Mouse (Mus musculus) cerebellum, adult 9-10 months (tissue): Measurements from ENCODE around the gene Slc22a20.
A peak's percentile ranks its signal among the peaks of the same experiment; 100 is the strongest.

Experiments
- DNase-seq: peaks from one replicate; pipeline ENCODE4 v3.0.0; 2022

Gene Slc22a20

DNA sequence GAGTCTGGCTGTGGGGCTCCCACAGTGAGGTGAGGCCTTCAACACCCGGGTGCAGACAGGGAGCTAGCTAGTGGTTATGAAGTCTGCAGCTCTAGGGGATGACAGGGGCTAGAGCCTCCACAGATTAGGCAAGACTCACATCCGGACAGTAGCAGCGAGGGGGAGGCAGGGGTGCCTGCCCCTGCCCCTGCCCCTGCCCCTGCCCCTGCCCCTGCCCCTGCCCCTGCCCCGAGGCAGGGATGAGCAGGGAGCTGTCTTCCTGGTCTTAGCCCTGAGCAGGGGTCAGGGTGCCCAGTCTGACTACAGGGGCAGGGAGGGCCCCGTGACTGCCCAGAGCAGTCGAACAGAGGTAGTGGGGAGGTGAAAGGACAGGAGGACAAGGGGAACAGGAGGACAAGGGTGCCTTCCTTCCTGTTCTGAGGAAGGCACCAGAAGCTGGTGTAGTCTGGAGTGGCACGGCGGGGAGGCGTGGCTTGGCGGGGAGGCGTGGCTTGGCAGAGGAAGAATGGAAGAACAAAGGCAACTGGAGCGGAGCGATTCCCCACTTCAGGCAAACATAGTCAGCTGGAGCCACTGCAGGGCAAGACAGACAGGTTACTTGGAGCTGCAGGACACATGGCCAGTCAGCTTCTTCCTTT is 3.0 kb upstream of the Slc22a20 start:
- no peak for DNase-seq

- no peak for DNase-seq
Measured at GRCm38 (mm10) chr19:5988027-5988814, 2.3 kb upstream of the Slc22a20 start.

GRCm38 (mm10) chr19:5980477-5980876 is 5.5 kb downstream of the Slc22a20 start:
- no peak for DNase-seq

DNA sequence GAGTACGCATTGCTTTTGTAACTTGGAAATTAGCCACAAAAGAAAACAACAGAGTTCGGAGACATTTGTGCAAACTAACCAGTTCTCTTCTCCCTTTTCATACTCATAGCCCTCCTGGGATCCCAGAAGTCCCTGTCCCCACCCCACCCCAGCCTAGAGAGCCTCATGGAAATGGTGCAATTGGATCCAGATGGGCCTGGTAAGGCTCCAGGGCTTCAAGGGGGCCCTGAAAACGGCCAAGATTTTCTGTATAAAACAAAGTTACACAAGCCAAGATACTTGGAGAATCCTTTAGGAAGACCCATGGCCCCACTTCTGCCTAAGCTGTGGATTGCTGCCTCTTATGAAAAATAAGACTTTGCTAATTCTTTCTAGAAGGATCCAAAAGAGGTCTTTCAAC is 8.2 kb downstream of the Slc22a20 start:
- no peak for DNase-seq

- peak; percentile 40 for DNase-seq
Measured at GRCm38 (mm10) chr19:5975676-5976075, 10.3 kb downstream of the Slc22a20 start.

GRCm38 (mm10) chr19:5975112-5975511 is 10.8 kb downstream of the Slc22a20 start:
- DNase-seq = no peak

DNA sequence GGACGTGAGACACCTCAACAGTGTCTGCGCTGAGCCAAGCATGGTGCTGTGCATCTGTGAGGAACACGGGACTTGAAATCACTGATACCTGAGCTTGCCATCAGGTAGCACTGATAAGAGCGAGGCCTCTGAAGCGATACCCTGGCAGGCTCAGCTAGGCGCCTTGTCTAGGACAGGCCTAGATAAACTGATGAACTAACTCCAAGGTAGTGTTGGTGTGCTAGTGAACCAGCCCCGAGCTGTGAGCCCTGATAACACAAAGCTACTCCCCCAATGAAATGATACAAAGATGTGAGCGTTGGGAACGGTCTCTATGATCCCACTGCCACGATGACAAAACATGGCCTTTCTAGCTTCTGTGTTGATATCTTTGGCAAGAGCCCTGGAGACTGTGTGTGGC is 18.3 kb downstream of the Slc22a20 start:
- DNase-seq = no peak

- DNase-seq = no peak
Measured at GRCm38 (mm10) chr19:5966786-5967185, 19.2 kb downstream of the Slc22a20 start.

- DNase-seq = no peak
Measured at GRCm38 (mm10) chr19:5965910-5966309, 20.0 kb downstream of the Slc22a20 start.

GRCm38 (mm10) chr19:5965280-5965679 is 20.7 kb downstream of the Slc22a20 start:
- DNase-seq = peak; percentile 78

DNA sequence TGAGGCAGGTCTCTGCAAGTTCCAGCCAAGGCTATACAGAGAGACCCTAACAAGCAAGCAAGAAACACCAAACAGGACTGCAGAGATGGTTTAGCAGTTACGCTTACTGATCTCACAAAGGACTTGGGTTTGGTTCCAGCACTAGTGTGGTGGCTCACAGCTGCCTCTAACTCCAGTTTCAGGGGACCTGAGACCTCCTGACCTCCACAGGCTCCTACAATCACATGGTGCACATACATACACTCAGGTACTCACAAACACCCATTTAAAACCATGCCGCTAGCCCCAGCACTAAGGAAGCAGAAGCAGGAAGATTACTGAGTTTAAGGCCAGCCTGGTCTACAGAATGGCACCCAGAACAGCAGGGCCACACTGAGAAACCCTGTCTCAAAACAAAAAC is 21.1 kb downstream of the Slc22a20 start:
- no peak for DNase-seq

- DNase-seq = peak; percentile 84
Measured at GRCm38 (mm10) chr19:5963883-5964562, 21.9 kb downstream of the Slc22a20 start, which contains the start of gene Pola2. Gene Pola2 (minus strand): TSS chr19:5964202.

GRCm38 (mm10) chr19:5962651-5963050 is 23.3 kb downstream of the Slc22a20 start:
- DNase-seq = no peak

- no peak for DNase-seq
Measured at GRCm38 (mm10) chr19:5957371-5957770, 28.6 kb downstream of the Slc22a20 start.

DNA sequence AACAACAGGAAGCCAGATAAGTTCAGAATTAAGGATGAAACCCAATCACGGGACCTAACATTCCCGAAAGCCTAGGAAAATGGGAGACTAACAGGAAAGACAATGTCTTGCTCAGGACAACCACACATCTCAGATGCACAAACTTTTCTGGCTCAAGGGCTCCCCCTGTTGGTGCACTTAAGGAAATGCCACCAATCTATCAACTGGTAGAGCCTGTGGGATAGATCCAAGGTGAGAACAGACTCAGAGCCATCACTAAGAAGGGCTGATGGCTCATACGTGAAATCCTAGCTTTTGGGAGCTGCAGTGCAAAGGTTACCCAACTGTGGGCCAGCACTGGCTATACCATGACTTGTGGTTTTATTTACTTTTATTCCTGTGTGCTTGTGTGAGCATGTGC is 29.3 kb downstream of the Slc22a20 start:
- peak; percentile 87 for DNase-seq

- DNase-seq = no peak
Measured at GRCm38 (mm10) chr19:5955704-5956670, 30.0 kb downstream of the Slc22a20 start.

- no peak for DNase-seq
Measured at GRCm38 (mm10) chr19:5954936-5955335, 31.0 kb downstream of the Slc22a20 start.

DNA sequence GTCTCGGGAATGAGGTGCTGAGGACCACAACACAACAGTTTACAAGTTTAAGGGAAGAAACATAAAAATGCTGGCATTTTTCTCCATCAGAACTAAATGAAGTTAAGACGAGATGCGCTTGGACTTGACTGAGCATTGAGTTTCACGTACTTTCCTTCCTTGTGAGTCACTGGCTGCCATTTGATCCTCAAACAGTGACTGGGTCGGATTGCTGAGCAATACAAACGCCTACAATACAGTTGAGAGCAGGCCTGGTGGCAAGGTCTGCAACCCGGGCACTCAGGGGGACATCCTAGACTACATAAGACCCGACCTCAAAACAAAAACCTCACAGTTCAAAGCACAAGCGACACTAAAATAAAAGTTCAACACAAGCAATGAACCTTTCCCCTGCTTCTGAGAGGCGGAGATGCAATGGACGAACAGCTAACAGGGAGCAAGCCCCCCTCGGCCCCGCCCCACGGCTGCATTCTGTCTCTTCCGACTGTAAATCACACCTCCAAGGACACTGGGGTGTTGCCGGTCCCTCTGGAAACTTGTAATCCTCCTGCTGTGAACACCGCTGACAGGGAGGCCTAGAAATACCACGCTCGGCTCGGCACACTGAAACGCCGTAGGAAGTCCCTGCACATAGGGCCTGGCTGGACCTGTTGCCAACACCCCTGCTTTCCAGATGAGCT is 31.8 kb downstream of the Slc22a20 start:
- DNase-seq = no peak

GRCm38 (mm10) chr19:5953201-5953770 is 32.7 kb downstream of the Slc22a20 start:
- no peak for DNase-seq

DNA sequence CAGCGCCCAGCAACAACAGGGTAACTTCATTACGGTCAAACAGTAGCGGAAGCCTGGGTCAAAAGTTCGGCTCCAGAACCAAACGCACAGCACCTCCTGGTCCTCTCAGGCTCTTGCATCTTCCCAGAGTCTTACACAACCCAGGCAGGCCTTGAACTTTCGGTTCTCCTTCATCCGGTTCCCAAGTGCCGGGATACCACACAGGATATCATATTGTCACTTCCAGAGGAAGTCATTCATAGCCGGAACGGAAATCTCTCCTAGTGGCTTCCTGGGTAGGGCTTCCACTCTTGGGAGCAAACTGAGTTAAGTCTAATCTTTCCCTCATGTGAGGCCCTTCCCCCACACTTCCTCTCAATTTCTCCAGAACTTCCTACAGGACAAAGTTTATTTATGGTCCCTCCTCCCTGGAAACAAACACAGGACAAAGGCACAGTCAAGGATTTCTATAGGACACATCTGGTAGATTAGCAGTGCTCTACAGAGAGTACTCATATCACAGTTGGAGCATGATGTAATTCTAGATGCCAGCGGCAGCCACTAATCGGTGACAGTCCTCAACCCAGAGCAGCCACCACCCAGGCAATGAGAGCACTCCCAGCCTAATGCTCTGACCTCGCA is 33.8 kb downstream of the Slc22a20 start:
- no peak for DNase-seq

- no peak for DNase-seq
Measured at GRCm38 (mm10) chr19:5951631-5952030, 34.3 kb downstream of the Slc22a20 start.
